Mouse (Mus musculus): ENCODE results near the gene Dtwd1. TPM values are rescaled to one million over a fixed set of nuclear protein-coding genes. Genes with fewer than 3 reads are reported as not detected.
"Not testable (repeated sequence)": the region's sequence is repeated elsewhere in the genome, so short reads cannot be mapped to it uniquely, and the experiment has no call there.

Dtwd1 gene
- total RNA-seq (2021), result 1 to 10 TPM; 4.9 to 6.4 TPM

- intact Hi-C loops (cut with DNase I), result no loop called here
- DNase-seq, result peak; percentile 98 to 99
Observed at GRCm38 (mm10) chr2:126151855-126152571, at the start of gene Dtwd1, which contains the start of gene Fam227b. Gene Dtwd1 (plus strand): TSS chr2:126152141. Gene Fam227b (minus strand): TSS chr2:126152004.

GRCm38 (mm10) chr2:126147723-126148122 lies 4.2 kb upstream of the Dtwd1 start:
- DNase-seq, result no peak
- intact Hi-C loops (cut with DNase I), result no loop called here

DNA sequence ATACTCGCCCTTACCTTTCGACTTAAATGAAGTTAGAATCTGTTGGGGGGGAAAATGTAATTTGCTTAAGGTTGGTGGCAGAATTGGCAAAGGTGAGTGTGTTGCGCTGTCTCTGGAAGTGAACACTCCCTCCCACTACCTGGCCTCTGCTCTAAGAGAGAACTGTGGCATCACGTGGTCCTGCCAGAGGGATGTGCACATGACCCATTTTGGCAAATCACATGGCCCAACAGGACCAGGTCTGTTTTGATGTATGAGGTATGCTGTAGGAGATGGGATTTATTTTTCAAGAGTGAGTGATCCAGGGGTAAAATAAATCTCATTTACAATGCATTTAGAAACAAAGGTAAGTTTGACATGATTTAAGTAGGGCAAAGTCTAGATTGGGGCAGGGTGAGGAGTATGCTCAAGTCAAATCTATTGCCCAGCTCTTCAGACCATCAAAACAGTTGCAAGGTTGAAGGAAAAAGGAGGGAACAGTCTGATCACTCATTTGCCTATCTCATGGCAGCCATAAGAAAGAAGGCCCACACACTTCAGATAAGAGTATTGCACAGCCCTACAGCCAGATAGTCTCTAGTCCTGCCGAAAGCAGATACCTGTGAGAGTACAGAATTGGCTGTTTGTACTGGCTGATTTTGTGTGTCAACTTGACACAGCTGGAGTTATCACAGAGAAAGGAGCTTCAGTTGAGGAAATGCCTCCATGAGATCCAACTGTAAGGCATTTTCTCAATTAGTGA lies 13.5 kb downstream of the Dtwd1 start:
- intact Hi-C loops (cut with DNase I), result no loop called here
- no peak for DNase-seq

- intact Hi-C loops (cut with DNase I), result no loop called here
- no peak for DNase-seq
Observed at GRCm38 (mm10) chr2:126166335-126166734, 14.4 kb downstream of the Dtwd1 start.

GRCm38 (mm10) chr2:126166848-126167617 lies 15.1 kb downstream of the Dtwd1 start:
- DNase-seq, result no peak
- intact Hi-C loops (cut with DNase I), result no loop called here

DNA sequence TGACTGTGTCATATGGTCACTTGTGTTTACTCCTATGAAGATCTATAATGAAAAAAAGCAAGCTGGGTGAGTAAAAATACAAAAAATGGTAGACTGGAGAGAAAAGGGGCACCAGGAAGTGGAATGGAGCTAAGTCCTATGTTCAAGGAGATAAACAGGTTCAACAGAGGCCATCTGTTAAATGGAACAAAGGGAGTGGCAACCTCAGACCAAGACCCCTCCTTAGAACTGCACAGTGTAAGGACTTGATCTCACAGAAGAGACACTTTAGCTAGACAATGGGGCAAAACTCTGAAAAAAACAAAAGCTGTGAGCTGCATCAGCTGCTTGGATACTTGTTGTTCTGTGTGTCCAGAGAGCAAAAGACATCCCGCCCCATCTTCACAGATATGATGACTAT lies 19.5 kb downstream of the Dtwd1 start:
- no peak for DNase-seq
- intact Hi-C loops (cut with DNase I), result no loop called here

DNA sequence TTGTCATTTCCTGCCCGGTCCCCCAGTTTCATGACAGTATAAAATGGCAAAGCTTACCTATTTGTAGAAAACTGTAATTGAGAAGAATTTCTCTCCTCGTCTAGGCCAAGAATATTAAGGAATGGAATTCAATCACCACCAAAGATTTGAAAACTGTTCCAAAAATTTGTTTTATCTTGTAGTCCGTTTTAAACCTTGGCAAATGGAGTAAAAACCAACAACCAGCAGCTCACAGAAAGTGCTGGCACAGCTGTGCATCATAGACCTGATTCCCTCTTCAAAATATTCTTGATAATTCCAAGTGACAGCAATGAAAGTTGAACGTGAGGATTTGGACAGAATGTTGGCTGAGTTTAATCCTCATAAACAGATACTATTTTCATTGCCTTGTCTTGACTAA lies 39.4 kb downstream of the Dtwd1 start:
- no peak for DNase-seq
- intact Hi-C loops (cut with DNase I), result no loop called here

DNA sequence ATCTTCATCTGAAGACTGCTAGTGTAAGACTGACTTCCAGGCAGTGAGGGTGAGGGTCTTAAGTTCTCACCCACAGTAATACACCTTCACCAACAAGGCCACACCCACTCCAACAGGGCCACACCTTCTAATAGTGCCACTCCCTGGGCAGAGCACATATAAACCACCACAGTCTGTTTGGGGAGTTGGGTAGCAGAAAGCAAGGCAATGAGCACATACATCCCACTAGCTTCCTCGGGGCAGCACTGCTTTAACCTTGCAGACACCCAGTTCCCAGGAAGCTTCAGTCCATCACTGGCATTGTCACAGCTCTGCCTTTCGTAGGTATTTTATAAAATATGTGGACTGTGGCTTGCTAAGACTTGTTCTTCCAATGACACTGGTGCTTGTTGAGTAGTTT lies 40.2 kb downstream of the Dtwd1 start:
- no peak for DNase-seq
- intact Hi-C loops (cut with DNase I), result no loop called here

DNA sequence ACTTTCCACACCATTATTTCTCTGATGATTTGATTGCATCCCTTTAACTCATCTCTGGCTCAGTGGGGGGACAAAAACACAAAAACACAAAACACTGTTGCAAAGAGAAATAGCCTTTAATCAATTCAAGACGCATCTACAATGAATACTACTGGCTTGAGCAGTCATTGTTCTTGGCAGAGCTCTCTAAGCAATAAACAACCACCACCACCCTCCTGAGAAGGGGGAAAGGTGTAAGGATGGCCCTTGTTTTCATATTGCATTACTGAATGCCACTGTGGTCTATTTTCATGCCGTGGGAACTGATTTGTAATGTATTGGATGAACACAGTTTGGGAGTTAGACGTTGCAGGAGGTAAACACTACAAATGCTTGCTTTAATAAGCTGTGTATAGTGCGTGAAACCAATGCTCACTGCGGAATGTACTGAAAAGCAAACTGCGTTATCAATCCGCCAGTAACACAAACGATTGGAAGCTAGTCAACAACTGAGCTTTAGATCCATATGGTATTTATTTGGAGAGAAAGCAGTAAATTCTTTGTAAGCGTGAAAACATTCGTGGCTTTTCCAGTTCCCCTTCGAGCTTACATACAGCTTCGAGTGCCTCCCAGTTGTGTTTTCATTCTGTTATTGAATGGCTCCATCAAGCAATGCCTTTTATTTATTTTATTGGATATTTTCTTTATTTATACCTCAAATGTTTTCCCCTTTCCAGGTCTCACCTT lies 43.9 kb downstream of the Dtwd1 start:
- intact Hi-C loops (cut with DNase I), result no loop called here
- no peak for DNase-seq

DNA sequence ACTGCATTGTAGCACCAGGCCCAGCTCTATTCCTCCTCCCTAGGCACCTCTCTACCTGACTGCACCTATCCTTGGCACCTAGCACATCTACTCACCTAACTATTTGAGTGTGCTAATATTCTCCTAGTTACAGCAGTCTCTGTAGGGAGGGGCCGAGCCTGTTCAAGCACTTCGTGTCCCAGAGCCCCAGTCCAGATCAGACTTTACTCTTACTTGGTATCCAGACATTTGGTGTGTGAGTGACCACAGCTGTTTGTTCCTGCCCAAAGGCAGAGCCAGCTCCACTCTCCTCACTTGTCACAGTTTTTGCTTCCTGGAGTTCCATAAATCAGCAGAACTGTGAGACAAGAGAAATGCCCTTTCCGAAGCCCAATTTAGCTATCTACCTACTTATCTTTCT lies 47.0 kb downstream of the Dtwd1 start:
- intact Hi-C loops (cut with DNase I), result no loop called here
- peak; percentile 18 to 29 for DNase-seq

DNA sequence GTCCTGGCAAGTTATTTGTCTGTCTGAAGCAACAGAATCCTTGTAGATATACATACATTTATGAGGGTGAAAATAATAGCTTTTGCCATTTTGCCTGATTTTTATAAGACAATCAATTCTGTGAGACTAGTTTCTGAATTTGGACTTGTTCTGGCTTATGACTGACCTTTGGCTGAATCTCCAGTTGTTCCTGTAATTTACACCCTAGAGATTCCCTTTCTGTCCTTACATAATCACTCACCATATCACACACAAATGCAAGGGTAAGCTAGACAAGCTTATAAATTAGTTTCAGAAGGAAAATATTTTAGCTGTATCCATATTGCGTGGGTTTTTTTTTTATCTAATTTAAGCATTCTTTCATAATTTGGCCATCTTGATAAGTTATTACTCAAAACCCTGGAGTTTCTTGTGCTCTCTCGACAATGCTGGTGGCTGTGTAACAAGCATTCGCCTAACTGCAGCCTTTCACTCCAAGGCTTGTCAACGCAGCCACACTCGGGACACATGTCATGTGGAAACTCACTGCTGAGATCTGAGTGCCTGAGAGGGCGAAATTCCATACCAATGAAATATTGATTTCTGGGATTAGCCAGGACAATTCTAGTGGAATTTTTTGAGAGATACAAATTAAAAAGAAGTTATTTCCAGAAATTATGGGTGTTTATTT lies 59.2 kb downstream of the Dtwd1 start:
- DNase-seq, result peak; percentile 23 to 25
- intact Hi-C loops (cut with DNase I), result no loop called here

GRCm38 (mm10) chr2:126214800-126215199 lies 62.9 kb downstream of the Dtwd1 start, which contains the start of gene Gm17555:
Gene Gm17555 (plus strand): TSS chr2:126215100.
- intact Hi-C loops (cut with DNase I); DNase-seq: not testable (repeated sequence)

Other genes with a start within 250 kb of the Dtwd1 start
- under 1 TPM; 0.64 to 0.81 TPM for gene Fgf7, start 117.5 kb upstream of the Dtwd1 start, total RNA-seq (2021)
- not detected for gene Fam227b, start 137 bp upstream of the Dtwd1 start, total RNA-seq (2021)
- not detected for gene Gm17555, start 63.0 kb downstream of the Dtwd1 start, total RNA-seq (2021)